ENCODE assay signal across 18 mouse cellular contexts in the genomic region with DNA sequence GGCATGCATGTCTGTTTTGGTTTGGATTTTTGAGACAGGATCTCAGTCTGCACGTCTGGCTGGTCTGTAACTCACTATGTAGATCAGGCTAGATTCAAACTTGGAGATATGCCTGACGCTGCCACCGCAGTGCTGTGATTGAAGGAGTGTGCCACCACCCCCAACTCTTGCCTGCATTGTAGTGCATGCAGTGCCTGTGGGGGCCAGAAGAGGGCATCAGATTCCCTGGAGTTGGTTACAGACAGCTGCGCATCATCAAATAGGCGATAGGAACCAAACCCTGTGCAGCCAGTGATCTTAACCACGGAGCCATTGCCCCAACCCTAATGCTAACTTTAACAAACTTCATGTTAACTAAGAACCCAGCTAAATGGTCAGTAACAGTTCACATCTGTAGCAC. TPM values are rescaled to one million over a fixed set of nuclear protein-coding genes. Genes with fewer than 3 reads are reported as not detected.
"Had no signal": no experiment of that assay in that cellular context is flagged by ENCODE, and none has a peak within 500 bp of the region (broad histone marks: within the 10 kb centered on the region; RNA-seq: fewer than 3 reads in every experiment).

No protein-coding gene starts in this region.

- H3K27ac ChIP-seq: kidney, embryonic 15.5 days; limb, embryonic 10.5 days; liver, embryonic 15.5 days; midbrain, embryonic 13.5 days; neural tube, embryonic 12.5 days had no signal

- DNase-seq: kidney, adult 2 months; kidney, postnatal 25 days; layer of hippocampus, adult 9-11 months; lung, adult 2 months; lung, postnatal 36 days; thymus, adult 18-20 months; thymus, postnatal 14 days had no signal

- H3K36me3 ChIP-seq: kidney, embryonic 15.5 days; limb, embryonic 10.5 days; liver, embryonic 15.5 days; midbrain, embryonic 13.5 days; neural tube, embryonic 12.5 days had no signal

- H3K4me3 ChIP-seq: kidney, embryonic 15.5 days; limb, embryonic 10.5 days; liver, embryonic 15.5 days; midbrain, embryonic 13.5 days; neural tube, embryonic 12.5 days had no signal

- H3K4me1 ChIP-seq: kidney, embryonic 15.5 days; limb, embryonic 10.5 days; liver, embryonic 15.5 days; neural tube, embryonic 12.5 days had no signal

- H3K27me3 ChIP-seq: kidney, embryonic 15.5 days; liver, embryonic 15.5 days; midbrain, embryonic 13.5 days; neural tube, embryonic 12.5 days had no signal

- H3K9me3 ChIP-seq: kidney, embryonic 15.5 days; limb, embryonic 10.5 days; liver, embryonic 15.5 days had no signal

- ATAC-seq: lung, postnatal 0 days; midbrain, embryonic 13.5 days had no signal

RNA-seq across cellular contexts. Expression of a gene that starts 49.9 kb away (rescaled TPM):
- total RNA-seq: left cerebral cortex, postnatal 10 days; megakaryocyte progenitor cell, adult 5-6 weeks; monocyte, adult 5-6 weeks; neutrophil, adult 5-6 weeks had no signal
- polyA plus RNA-seq: liver, embryonic 15.5 days; lung, adult 2 months; lung, postnatal 0 days; midbrain, embryonic 13.5 days; urinary bladder, adult 2 months had no signal
